Mouse (Mus musculus) heart, adult 8-10 months (tissue): ENCODE data around the gene Tnrc6b. TPM values are rescaled to one million over a fixed set of nuclear protein-coding genes. Genes with fewer than 3 reads are reported as not detected.
"Not testable (repeated sequence)": the region's sequence is repeated elsewhere in the genome, so short reads cannot be mapped to it uniquely, and the experiment has no call there.

Experiments used
- DNase-seq: peaks from one replicate; pipeline ENCODE4 v3.0.0; 2022; ENCODE audit warnings: low spot score
- total RNA-seq, 4 experiments: library from RNA; stranded (reverse); gene quantifications; 2 replicates each; pipeline ENCODE4 v1.2.4; 2022

Tnrc6b gene
- total RNA-seq, 4 experiments from 2014 or later, result 48.4 to 52.2 (median 48.9) TPM

DNA sequence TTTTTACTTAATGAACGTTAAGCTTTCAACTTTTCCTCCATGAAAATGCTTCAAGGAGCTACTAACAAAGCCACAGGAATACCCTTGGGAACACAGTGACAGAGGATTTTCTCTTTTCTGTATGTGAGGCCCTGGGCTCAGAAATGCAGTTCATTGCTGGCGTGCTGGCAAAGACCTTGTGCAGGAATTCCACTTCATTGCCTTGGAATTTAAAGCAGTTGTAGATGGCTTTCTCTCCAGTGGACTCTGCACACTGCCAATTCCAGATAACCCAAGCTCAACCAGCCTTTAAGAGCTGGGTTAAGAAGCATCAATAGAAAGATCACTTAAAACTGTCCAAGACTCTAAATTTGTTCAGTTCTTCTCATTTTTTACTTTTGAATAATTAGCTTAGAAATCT lies 204.7 kb downstream of the Tnrc6b start:
- DNase-seq, result no peak

DNA sequence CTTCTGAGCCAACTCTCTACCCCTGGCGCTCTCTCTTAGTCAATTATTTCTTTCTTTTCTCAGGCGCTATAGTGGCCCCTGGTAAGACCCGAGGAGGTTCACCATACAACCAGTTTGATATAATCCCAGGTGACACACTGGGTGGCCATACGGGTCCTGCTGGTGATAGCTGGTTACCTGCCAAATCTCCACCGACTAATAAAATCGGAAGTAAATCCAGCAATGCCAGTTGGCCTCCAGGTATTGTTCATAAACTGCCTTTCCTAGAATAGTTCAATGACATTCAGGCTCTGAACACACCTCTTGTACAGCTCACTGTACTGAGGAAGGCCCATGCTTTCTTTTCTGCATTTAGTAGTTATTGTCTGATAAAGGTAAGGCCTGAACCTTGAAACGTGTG lies 205.5 kb downstream of the Tnrc6b start:
- no peak for DNase-seq

DNA sequence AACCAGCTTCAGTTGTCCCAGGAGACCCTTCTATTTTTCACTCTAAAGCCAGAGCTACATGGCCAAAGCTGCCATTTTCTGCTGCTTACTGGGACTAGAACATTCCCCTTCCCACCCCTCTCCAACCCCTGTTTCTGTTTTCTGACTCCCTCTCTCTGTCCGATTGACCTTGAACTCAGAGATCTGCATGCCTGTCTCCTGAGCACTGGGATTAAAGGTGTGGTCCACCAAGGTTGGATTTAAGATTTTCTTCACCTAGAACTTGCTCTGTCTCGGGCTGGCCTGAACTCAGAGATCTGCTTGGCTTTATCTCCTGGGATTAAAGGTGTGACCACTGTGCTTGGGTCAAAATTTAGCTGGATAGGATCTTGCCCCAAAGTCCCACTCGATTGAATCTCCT lies 209.2 kb downstream of the Tnrc6b start:
- DNase-seq, result no peak

DNA sequence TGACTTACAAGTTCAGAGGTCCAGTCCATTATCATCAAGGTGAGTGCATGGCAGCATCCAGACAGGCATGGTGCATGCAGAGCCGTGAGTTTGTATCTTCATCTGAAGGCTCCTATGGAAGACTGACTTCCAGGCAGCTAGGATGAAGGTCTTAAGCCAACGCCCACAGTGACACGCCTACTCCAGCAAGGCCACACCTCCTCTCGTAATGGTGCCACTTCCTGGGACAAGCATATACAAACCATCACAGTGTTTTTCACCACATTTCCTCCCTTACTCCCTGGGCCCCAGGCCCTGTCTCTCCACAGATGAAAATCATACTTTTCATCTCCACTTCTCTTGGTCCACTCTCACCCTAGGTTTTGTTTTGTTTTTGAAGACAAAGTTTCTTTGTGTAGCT lies 210.7 kb downstream of the Tnrc6b start:
- DNase-seq, result no peak

DNA sequence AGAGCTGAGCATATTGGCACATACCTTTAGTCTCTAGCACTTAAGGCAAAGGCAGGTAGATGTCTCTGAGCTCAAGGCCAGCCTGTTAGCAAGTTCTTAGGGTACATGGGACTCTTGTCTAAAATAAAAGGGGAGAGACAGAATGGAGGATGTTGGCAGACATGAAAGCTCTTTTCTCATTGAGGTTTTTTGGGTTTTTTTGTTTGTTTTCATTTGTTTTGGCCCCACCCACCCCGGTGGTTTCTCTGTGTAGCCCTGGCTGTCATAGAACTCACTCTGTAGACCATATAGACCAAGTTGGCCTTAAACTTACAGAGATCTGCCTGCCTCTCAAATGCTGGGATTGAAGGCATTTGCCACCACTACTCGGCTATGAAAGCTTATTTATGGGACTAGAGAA lies 213.1 kb downstream of the Tnrc6b start:
- no peak for DNase-seq

DNA sequence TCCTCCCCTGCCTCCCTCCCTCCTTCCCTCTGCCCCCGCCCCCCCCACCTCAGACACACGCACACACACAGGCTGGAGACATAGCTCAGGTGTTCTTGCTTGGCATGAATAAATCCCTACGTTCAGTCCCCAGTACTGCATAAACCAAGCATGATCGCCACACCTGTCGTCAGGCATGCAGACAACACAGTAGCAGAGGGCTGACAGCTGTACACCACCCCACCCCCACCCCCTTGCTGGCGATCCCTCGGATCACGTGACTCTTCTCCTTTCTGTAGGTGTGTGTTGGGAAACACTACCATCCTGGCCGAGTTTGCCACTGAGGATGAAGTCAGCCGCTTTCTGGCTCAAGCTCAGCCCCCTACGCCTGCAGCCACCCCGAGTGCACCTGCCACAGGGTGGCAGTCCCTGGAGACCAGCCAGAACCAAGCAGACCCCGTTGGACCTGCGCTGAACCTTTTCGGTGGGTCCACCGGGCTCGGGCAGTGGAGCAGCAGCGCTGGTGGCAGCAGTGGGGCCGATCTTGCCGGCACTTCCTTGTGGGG lies 217.8 kb downstream of the Tnrc6b start:
- no peak for DNase-seq

DNA sequence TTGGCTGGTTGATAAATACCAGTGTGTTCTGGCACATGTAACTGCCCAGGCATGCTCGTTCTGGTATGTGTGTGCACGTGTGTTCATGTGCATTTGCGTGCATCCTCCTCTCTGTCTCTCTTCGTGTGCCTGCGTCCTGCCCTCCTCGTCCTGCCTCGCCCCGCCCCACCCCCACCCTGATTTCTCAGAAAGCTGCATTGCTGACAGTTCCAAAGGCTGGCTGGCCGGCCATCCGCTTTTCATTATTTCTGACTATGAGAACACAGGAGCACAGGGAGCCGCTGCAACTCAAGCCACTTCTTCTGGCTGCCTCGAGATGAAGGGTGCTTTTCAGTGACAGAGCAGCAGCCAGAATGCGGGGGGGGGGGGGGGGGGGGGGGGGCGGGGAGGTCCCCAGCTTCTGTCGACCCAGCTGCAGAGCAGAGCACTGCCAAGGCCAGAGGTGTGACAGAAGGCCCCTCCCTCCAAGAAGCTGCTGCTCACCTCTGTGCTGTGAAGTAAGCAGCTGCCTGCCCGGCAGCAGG lies 219.0 kb downstream of the Tnrc6b start:
- no peak for DNase-seq

DNA sequence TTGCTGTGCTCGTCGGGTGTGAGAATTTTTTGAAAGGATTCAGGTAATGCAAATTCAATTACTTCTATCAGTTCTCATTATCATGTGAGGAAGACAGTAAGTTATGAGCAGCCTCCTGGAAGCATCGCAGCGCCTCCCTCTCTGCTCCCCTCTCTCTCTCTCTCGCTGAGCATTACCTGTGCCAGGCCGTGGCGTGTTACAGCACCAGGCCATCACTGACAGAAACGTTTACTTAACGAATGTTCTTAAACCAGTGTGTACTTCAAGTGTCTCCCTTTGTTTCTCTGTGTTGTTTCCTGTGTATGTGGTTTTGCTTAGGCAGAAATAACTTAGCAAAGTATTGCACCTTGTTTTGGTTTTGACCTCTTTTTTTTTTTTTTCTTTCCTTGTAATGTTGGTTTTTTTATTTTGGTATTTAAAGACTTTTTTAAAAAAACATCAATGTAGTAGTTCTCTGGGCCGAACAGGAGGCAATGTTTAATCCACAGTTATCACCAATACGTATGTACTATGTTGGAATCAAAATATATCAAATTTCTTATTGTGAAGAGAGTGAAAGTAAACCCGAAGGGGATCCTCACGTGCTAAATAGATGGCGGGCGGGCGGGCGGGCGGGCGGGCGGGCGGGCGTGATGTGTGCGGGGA lies 219.7 kb downstream of the Tnrc6b start:
- not testable (repeated sequence) for DNase-seq

DNA sequence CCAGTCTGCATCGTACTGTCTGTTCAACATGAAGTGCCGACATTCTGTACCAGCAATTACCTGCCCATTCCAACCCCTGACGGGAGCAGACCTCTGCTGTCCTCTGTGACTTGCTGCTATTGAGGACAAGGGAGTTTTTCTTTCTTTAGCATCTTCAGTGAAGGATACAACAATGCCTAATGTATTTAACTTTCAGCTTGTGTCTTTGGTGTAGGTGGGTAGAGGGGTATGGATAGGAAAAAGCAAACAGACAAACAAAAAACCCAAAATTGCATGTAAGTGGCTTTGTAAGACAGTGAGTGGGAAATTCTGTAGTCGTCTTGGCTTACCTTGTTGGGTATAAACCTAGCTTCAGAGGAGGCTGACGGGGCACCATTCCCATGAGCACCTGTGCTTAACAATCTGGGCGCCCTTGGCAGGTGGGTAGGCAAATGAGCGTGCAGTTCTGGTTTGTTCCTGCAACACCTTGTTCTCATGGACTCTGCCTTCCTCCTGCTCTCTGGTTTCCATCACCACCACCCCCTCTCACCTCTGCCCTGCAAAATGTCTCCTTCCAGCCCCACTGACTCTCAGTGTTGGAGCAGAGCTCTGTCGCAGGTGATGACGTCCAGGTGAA lies 220.3 kb downstream of the Tnrc6b start:
- no peak for DNase-seq

DNA sequence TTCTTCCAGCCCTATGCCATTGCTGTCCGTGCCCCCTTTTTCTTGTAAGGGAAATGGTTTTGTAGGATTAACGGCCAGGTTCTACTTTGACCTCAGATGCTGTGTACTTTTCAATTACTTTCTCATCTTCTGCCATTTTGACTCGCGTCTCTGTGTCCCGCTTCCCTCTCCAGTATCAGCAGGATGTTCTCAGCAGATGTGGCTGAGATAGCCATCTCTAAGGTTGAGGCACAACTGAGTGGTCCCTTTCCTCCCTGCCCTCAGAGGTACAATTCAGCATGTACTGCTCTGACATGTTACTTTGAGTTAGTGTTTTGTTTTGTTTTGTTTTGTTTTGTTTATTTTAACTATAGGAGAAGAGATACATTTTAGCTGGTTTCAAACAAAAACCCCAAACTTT lies 223.7 kb downstream of the Tnrc6b start:
- DNase-seq, result no peak

DNA sequence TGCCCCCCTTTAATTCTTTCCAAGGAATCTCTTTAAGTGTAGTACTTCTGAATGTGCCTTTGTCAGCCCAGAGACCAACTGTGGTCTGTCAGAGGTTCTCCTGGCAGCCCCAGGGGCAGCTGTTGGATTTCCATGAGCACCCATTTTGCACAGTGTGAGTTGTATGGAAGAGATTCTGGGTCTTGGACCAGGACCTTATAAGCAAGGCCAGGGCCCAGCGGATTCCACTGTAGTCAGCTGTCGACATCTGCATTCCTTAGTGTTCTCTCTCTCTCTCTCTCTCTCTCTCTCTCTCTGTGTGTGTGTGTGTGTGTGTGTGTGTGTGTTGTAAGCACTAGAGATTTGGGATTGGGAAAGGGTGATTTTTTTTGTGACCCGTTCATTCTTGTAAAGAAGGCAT lies 225.6 kb downstream of the Tnrc6b start:
- no peak for DNase-seq

DNA sequence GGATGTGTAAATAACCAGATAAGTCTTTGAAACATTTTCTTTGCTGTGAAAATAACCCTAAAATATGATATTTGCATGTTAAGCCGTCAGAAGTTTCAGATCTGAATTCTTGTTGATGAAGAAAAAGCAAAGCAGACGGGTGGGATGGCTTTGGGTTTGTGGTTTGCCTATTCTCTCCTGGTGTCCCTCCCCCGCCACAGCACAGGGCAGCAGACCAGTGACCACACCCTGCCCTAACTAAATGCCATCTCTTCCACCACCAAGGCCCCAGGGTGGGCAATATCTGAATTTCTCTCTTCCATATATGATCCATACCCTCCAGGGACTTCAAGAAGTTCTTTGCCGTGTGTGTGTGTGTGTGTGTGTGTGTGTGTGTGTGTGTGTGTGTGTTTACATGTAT lies 227.5 kb downstream of the Tnrc6b start:
- DNase-seq, result no peak

DNA sequence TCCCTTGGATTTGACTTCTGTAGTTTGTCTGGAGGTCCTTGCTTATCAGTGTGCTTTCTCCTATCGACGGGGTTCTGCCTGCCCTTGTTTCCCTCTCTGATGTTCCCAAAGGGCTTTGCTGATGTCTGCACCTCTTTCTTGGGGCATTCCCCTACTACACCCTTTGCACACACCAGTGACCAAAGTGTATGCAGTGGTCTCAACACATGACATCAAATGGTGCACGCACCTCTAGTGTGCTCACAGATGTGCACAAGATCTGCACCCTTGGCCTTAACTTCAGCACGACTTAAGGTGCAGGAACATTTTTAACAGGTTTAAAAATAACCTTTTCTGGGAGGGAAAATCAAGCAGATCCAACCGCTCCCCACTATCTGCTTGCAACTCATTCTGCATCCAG lies 228.3 kb downstream of the Tnrc6b start:
- DNase-seq, result no peak

DNA sequence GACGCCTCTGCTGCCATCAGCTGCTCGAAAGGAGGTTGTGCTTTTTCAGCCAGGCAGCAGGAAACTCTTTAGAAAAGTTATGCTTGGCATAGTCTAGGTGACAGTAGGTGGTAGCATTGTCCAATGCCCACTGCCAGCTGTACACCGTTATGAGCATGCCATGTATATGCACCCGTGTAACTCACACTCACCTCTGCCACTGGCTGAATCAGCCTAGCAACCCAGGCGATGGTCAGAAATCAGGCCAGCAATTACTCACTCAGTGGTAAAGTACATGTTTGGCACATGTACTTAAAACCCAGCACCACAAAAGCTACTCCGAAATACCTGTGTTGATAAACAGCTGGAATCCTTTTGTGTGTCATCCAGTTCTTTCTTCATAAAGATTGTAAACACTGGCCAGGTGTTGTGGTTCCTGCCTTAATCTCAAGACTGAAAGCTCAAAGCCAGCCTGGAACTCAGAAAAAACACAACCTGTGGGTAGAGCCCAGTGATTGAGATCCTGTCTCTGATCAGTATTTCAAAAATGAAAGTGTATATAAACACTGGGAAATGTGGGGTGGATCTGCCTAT lies 230.4 kb downstream of the Tnrc6b start:
- no peak for DNase-seq

DNA sequence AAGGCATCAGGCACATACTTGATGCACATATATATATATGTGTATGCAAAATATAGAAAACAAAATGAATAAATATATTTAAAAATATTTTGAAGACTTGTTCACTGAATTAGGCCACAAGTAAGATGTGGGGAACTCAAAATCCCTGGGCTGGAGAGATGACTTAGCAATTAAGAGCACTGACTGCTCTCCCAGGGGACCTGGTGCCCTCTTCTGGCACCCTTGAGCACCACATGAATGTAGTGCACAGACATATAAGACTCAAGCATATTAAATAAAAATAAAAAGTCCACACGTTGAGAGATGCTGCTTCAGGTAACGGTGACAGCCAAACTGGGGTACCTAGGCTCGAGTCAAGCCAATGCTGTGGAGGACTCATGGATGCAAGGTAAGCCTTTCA lies 234.7 kb downstream of the Tnrc6b start:
- no peak for DNase-seq

DNA sequence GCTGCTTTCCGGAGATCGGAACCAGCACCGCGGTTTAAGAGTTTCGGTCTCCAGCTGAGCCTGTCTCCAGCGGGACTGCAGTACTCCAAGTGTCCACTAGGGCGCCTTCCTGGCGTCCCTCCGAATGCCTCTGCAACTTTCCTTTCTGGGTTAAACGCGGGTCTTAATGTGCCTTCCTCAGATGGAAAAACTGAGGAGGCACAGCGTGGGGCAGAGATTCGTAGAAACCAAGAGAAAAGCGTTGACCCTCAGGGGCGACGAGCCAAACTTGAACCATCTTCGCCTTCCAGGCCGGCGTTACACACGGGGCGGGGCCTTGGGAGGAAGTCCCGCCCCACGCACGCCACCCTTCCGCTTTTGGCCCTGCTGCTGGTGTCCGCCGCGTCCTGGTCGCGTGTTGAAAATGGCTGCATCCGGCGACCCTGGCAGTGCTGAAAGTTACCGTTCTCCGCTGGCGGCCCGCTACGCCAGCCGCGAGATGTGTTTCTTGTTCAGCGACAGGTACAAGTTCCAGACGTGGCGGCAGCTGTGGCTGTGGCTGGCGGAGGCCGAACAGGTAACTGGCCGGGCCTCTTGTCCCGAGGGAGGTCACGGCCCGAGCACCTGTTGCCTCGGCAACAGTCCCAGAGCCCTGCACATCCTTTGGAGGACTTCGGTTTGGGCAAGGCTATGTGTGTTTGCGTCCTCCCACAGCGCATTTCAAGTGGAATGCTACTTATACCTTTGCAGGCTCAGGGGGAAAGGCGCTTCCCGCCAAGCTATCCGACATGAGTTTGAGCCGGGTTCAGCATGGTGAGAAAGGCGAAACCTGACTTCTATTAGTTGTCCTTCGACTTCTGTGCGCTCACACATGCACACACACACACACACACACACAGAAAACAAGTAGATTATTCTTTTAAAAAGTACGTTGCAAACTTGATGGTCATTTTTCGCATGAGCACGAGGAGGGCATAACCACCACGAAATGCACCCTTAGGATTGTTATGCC lies 237.3 kb downstream of the Tnrc6b start, which contains the start of gene Adsl:
Adsl (plus strand) TSS at position 346 of the 991 bp plus-strand sequence.
- DNase-seq, result peak; percentile 84

DNA sequence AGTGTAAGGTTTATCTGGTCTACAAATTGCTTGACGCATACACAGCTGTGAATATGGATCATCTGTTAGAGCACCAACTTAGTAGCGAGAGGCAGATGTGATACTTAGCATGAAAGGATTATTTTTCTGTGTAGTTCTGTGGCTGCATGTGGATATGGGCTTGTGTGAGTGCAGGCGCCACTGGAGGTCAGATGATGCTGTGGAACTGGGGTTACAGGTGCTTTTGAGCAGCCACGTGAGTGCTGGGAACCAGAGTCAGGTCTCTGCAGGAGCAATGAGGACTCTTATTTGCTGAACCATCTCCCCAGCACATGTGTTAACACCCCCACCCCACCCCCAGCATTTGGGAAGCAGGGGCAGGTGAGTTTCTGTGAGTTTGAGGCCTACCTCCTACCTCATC lies 238.3 kb downstream of the Tnrc6b start:
- no peak for DNase-seq

DNA sequence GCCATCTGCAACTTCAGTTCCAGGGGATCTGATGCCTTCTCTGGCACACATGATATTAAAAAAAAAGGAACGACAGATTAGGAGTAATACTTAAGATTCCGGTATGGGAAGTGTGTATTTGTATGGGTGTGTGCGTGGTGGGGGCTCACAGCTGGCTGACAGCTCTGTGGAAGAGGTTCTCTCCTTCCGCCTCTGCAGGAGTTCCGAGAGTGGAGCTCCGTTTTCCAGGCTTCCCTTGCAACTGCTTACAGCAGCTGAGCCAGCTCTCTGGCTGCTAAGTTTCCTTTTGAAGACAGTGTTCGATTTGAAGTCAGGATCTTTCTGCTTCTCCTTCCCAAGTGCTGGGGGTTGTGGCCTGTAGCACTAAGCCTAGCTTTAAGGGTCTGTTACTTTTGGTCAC lies 238.9 kb downstream of the Tnrc6b start:
- DNase-seq, result no peak

DNA sequence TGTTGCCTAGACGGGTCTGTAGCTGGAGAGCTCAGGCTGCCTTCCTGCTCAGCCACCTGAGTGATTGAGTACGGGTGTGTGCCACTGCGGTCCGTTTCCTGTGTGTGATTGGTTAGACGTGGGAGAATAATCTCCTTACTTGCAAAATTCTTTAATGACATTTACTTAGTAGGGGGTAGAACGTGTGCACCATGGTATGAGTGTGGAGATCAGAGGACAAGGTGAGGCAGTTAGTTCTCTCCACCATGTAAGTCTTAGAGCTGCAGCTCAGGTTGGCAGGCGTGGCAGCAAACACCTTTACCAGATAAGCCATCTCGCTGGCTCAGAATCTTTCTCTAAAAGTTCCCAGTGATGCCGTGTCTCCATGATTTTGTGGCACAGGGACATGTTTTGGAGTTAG lies 242.9 kb downstream of the Tnrc6b start:
- DNase-seq, result no peak

DNA sequence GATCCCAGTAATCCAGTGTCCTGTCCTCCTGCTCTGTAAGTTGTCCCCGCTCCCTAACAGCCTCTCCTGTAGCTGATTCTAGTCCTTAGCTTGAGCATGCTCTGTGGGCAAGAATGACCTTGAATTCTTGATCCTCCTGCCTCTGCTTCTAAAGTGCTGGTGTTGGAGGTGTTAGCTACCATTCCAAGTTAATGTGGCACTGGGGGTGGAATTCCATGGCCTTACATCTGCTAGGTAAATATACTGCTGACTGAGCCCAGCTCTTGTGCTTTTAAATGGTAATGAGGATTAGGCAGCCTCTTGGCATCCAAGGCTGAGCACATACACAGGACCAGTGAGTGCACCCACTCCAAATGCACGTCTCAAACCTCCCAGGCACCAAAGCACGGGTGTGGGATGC lies 243.7 kb downstream of the Tnrc6b start:
- no peak for DNase-seq

DNA sequence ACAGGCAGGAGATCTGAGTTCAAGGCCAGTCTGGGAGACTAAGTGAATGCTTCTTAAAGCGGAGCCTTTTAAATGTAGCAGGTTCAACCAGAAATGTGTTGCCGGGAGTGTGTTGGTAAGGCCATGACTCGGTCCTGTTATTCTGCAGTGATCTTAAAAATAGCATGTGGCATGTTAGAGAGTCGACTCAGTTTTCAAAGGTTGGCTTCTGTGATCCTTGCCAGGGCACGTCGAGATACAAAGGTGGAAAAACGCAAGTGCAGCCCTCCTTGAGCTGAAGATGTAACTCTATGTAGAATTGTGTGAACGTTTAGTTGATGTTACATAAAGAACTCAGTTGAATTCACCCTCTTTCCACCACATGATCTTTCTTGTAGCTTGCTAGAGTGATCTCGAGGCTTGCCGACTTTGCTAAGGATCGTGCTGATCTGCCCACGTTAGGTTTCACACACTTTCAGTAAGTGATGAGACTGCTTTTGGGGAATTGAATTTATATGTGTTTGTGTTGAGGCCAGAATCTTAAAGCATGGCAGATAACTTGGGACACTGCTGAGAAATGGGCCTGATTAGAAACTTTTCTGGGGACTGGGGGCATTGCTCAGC lies 244.8 kb downstream of the Tnrc6b start:
- no peak for DNase-seq
